Mouse (Mus musculus) kidney, adult 8-10 months (tissue): ENCODE data around the gene Sprr2j-ps.

ENCODE experiments used
- DNase-seq, 2 experiments: peaks; one replicate each; pipeline ENCODE4 v3.0.0; 2022

Gene Sprr2j-ps

DNA sequence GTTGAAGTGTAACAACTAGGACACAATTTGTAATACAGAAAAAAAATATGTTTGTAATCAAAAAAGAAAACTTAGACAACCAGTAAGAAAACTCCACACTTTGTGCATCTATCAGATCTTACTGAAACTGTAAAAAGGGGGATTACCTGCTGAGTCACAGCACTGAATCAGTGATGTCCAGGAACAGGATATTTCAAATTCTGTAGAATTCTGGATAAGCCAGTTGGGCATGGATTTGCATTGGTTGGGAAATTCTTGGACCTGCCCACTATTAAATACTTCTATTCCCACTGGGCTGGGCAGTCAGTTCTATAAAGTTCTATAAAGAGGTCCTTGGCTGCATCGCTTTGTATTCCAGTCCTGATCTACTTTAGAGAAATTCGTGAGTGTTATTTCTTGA, at the start of gene Sprr2j-ps:
Gene Sprr2j-ps (plus strand): TSS at position 301 of the 400 bp plus-strand sequence.
- no peak for DNase-seq

DNA sequence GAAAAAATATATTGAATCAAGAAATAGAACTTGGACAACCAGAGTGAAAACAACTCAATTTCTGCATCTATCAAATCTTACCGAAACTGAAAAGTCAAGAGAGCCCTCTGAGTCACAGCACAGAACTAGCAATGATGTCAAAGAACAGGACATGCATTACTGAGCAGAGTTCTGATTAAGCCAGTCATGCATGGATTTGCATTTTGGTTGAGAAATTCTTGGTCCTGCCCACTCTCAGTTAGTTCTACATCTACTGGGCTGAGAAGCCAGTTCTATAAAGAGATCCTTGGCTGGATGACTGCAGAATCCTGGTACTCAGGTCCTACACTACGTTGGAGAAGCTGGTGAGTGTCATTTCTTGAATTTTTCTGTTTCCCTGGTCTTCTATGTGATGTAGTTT, 44.3 kb upstream of the Sprr2j-ps start:
- no peak for DNase-seq

DNA sequence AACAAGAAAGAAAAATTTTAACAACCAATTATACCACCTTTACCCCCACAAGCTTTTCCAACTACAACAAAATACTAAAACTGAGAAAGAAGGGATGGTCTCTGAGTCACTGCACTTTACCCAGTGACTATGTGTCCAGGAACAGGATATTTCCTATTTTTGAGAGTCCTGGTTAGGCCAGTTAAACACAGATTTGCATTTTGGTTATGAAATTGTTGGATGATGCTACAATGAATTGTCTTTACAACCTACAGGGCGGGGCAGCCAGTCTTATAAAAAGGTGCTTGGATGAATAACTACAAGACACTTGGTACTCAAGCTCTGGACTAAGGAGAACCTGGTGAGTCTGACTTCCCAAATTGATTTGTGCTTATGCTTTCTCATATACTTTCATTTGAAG, 32.5 kb upstream of the Sprr2j-ps start, which contains the start of gene Sprr2h:
Gene Sprr2h (plus strand): TSS at position 301 of the 400 bp plus-strand sequence.
- DNase-seq, result no peak

- DNase-seq, result no peak
Measured at GRCm38 (mm10) chr3:92394301-92394700, 23.6 kb upstream of the Sprr2j-ps start.

GRCm38 (mm10) chr3:92407691-92408090, 10.2 kb upstream of the Sprr2j-ps start, which contains the start of gene Sprr2i:
Gene Sprr2i, plus strand, starts transcription at chr3:92407991.
- no peak for DNase-seq

GRCm38 (mm10) chr3:92429323-92429722, 11.4 kb downstream of the Sprr2j-ps start, which contains the start of gene Gm9774:
Gene Gm9774, minus strand, starts transcription at chr3:92429423.
- no peak for DNase-seq

DNA sequence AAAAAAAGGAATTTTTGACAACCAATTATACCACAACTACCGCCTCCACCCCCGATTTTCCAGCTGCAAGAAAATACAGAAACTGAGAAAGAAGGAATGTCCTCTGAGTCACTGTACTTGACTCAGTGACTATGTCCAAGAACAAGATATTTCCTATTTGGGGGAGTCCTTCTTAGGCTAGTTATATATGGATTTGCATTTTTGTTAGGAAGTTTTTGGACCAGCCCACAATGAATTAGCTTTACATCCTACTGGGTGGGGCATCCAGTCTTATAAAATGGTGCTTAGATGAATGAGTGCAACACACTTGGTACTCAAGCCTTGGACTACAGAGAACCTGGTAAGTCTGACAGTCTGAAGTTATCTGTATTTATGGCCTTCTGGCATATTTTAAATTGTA, 14.4 kb downstream of the Sprr2j-ps start, which contains the start of gene Sprr2k:
Gene Sprr2k (plus strand): TSS at position 301 of the 400 bp plus-strand sequence.
- no peak for DNase-seq

DNA sequence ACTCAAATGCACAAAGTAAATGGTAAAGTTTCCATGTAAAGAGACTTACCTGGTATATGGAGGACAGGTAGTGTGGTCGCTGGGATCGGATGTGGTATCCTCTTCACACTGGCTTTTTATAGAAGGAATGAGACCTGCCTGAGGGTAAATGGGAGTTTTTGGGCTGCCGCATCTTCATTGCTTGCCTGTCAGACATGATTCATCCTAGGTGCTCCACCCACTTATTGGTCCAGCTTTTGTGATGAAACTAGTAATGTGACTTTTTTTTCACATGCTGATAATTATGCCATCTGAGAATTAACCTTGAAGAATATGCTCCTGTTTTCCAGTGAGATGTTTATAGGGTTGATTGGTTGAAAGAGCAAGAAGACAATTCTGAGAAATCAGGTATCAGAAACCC, 20.8 kb downstream of the Sprr2j-ps start, which contains the start of gene Sprr1b:
Gene Sprr1b (minus strand): TSS at position 101 of the 400 bp plus-strand sequence.
- DNase-seq, result no peak

GRCm38 (mm10) chr3:92440177-92440576, 22.3 kb downstream of the Sprr2j-ps start:
- DNase-seq, result no peak

DNA sequence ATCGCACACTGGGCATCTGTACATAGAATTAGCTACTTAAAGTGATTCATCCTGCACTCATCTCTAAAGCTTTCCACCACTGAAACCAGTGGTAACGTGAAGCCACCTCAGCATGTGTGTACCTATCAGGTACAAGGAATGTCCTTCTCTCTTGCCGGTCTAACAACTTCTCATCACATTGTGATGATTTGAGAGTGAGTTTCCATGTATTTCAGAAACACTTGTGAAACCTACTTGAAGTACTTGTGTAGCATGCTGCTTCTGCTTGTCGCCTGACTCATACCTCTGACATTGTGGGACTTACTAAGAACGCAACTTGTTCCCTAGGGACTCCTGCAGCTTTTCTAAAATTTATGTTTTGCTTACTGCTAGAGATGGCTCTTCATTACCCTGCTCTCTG, 37.3 kb downstream of the Sprr2j-ps start:
- DNase-seq, result no peak

DNA sequence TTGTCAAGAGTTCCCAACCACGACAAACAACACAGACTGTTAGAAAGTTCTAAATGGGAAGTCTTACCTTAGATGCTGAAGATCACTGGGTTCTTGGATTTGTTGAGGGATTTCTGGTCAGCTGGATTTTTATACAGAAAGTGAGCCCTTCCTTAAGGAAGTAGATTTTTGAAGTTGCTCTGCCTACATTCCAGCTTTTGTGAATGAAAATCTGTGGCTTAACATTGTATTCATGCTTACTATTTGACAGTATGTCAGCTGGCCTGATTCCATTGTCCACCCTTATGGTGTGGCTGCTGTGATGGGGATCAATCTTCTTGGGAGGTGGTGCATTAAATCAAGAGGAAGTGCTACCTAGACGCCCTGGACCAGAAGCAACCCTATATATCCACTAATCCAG, 40.7 kb downstream of the Sprr2j-ps start, which contains the start of gene Sprr3:
Gene Sprr3 (minus strand): TSS at position 101 of the 400 bp plus-strand sequence.
- DNase-seq, result no peak

DNA sequence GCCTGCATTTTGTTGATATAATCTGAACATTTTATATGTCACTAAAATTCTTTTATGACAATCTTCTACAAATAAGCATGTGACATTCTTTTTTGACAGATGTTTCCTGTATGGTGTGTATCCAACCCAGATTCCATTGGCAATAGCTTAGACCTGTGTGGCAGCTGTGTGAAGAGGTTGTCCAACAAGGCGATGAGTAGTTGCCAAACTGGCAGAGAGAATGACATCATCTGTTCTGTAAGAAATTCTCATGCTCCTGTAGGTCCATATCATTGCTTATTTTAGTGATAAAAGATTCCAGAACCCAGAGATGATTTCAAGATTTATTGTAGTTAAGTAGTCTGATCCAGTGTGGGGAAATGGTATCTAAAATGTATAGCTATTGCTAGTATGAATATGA, 48.7 kb downstream of the Sprr2j-ps start:
- DNase-seq, result no peak

- no peak for DNase-seq
Measured at GRCm38 (mm10) chr3:92467424-92467823, 49.5 kb downstream of the Sprr2j-ps start.
